Mouse (Mus musculus) heart, postnatal 0 days (tissue): ENCODE data around the gene Vdr. TPM values are rescaled to one million over a fixed set of nuclear protein-coding genes. Genes with fewer than 3 reads are reported as not detected.
A peak's percentile ranks its signal among the peaks of the same experiment; 100 is the strongest.

Source experiments
- ATAC-seq: fragments of 200-750 bp; cut with Nextera tagmentation; 2 replicates; pipeline ENCODE4 v1.8.0; 2017; ENCODE audit warnings: low read depth, moderate number of reproducible peaks, moderate library complexity; ENCODE audit not compliant: insufficient read depth
- DNase-seq: peaks from one replicate; pipeline ENCODE4 v3.0.0-alpha.2; 2016; ENCODE audit warnings: low spot score
- H3K27ac ChIP-seq: fragments of 300-500 bp; sonication (generic); 2 replicates; pipeline ENCODE4 v1.5.1; 2014; ENCODE audit warnings: low read depth, mild to moderate bottlenecking
- H3K27me3 ChIP-seq: fragments of 300-500 bp; sonication (generic); 2 replicates; pipeline ENCODE4 v1.6.1; 2014; ENCODE audit warnings: low read length, mixed read lengths; ENCODE audit not compliant: control insufficient read depth, insufficient read depth
- H3K36me3 ChIP-seq: fragments of 300-500 bp; sonication (generic); replicated peaks from 2 replicates; pipeline ENCODE4 v1.6.1; 2014; ENCODE audit warnings: low read length, mixed read lengths; ENCODE audit not compliant: control insufficient read depth, insufficient read depth
- H3K4me1 ChIP-seq: fragments of 300-500 bp; sonication (generic); 2 replicates; pipeline ENCODE4 v1.6.1; 2014; ENCODE audit warnings: antibody characterized with exemption; ENCODE audit not compliant: control insufficient read depth, insufficient read depth
- H3K4me2 ChIP-seq: fragments of 300-500 bp; sonication (generic); 2 replicates; pipeline ENCODE4 v1.6.1; 2014; ENCODE audit warnings: low read depth, mild to moderate bottlenecking, low read length, moderate library complexity
- H3K4me3 ChIP-seq: fragments of 300-500 bp; sonication (generic); 2 replicates; pipeline ENCODE4 v1.5.1; 2014; ENCODE audit warnings: low read depth, low read length
- H3K9ac ChIP-seq: fragments of 300-500 bp; sonication (generic); replicated peaks from 2 replicates; pipeline ENCODE4 v1.6.1; 2014; ENCODE audit warnings: low read depth, low read length, mixed read lengths
- H3K9me3 ChIP-seq: fragments of 300-500 bp; sonication (generic); replicated peaks from 2 replicates; pipeline ENCODE4 v1.6.1; 2016; ENCODE audit warnings: low read length; ENCODE audit not compliant: control insufficient read depth
- CTCF ChIP-seq: IDR thresholded peaks from 2 replicates; pipeline ENCODE4 v1.5.1; 2016; ENCODE audit warnings: antibody characterized with exemption, control low read depth, low read depth
- EP300 ChIP-seq: IDR thresholded peaks from 2 replicates; pipeline ENCODE4 v1.6.1; 2016; ENCODE audit warnings: antibody characterized with exemption, low read depth
- WGBS: fragments of 180-500 bp; shearing (Covaris S2); extraction: QIAGEN DNeasy Blood & Tissue Kit; methylation state at CpG from one replicate; pipeline ENCODE4 v1.1.7; 2014; 5-methylcytosine and 5-hydroxymethylcytosine counted together
- polyA plus RNA-seq: library from polyadenylated mRNA; unstranded; fragments of >200 nt; fragmentation: Nextera tagmentation; extraction: Ambion mirVana; gene quantifications from 2 replicates; pipeline ENCODE4 v1.2.1, GENCODE M21; 2015
- total RNA-seq: library from RNA; depleted of rRNA; stranded (reverse); fragments of >200 nt; gene quantifications from 2 replicates; pipeline ENCODE4 v1.2.3, GENCODE M21; 2014; ENCODE audit warnings: low replicate concordance

The Vdr gene
- total and polyA plus RNA-seq, 2 experiments from 2014 or later = 0.15 to 2.6 TPM

GRCm38 (mm10) chr15:97932441-97932840 is 22.0 kb upstream of the Vdr start:
- TF ChIP-seq EP300 = no peak
- no peaks in the 10 kb centered on the region for H3K9me3 ChIP-seq
- no peak overlapping the region for H3K9ac ChIP-seq
- no peaks in the 10 kb centered on the region for H3K36me3 ChIP-seq
- ATAC-seq = no peak
- no peak overlapping the region for H3K4me2 ChIP-seq
- no peak overlapping the region for H3K4me3 ChIP-seq
- no peaks in the 10 kb centered on the region for H3K27me3 ChIP-seq
- 82% methylated on average over 12 of the region's 12 CpGs for WGBS
- H3K4me1 ChIP-seq = peaks cover 5% of the 10 kb centered on the region
- no peak overlapping the region for H3K27ac ChIP-seq
- DNase-seq = no peak

DNA sequence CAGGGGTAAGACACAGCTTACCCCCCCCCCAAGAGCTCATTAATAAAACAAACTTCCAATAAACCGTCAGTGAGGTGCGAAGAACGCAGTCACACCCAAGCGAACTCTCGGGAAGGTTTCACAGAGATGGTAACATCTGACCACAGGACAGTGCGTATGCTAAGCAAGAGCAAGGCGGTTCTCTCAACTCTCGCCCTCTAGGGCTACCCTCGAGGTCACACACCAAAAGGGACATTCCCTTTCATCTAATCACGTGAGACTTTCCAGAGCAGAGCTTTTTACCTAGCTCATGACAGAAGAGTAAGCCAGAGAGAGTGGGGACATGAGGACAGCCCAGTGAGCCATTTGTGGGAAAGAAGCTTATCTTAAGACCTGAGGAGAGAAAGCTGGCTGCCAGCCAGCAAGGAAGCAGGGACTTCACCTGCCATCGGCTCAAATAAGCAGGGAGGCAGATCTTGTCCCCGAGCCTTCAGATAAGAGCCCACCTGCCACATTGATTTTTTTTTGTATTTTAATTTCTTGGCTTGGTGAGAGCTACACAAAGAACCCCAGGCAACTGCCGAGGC is 18.9 kb upstream of the Vdr start:
- ATAC-seq = 0 out of 2 replicates have a peak, but pooled peaks have one; percentile 30
- 29% methylated on average over 13 of the region's 13 CpGs for WGBS

GRCm38 (mm10) chr15:97927821-97928220 is 17.4 kb upstream of the Vdr start:
- Histone ChIP-seq H3K36me3 (no peaks in the 10 kb centered on the region), H3K27me3 (0 out of 2 replicates have a peak, but pooled peaks cover 4% of the 10 kb centered on the region), H3K4me2 (no peak overlapping the region), H3K27ac (no peak overlapping the region), H3K4me3 (no peak overlapping the region), H3K4me1 (peaks cover 10% of the 10 kb centered on the region), H3K9ac (no peak overlapping the region), H3K9me3 (no peaks in the 10 kb centered on the region)
- DNase-seq (no peak), ATAC-seq (no peak)
- 27% methylated on average over 6 of the region's 6 CpGs for WGBS
- no peak for TF ChIP-seq EP300
- TF ChIP-seq CTCF = no peak

More for the DNA sequence above, 18.9 kb upstream of the Vdr start:
- Histone ChIP-seq H3K4me3 (no peak overlapping the region), H3K4me1 (peaks cover 10% of the 10 kb centered on the region), H3K36me3 (no peaks in the 10 kb centered on the region), H3K27ac (no peak overlapping the region), H3K9me3 (no peaks in the 10 kb centered on the region), H3K9ac (no peak overlapping the region), H3K27me3 (0 out of 2 replicates have a peak, but pooled peaks cover 4% of the 10 kb centered on the region), H3K4me2 (no peak overlapping the region)
- DNase-seq = no peak
- TF ChIP-seq EP300 = no peak
- no peak for TF ChIP-seq CTCF

DNA sequence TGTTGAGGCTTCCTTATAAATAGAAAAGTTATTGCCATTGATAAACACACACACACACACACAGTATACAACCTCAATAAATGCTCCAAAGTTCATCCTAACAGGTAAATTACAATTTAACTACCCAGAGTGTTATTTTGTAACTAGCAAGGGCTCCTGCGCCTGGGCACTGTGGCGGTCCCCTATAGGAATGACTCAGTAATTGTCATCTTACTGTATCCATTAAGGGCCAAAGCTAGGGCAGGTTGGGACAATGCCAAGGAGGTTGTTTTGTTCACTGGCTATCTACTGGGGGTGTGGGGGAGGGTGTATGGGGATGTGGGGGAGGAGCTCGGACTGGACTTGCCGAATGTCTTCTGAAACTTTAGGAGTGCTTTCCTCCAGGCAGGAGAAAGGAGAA is 16.6 kb upstream of the Vdr start:
- Histone ChIP-seq H3K4me3 (no peak overlapping the region), H3K36me3 (no peaks in the 10 kb centered on the region), H3K9ac (no peak overlapping the region), H3K4me1 (peaks cover 10% of the 10 kb centered on the region), H3K27ac (no peak overlapping the region), H3K9me3 (no peaks in the 10 kb centered on the region), H3K27me3 (0 out of 2 replicates have a peak, but pooled peaks cover 4% of the 10 kb centered on the region), H3K4me2 (no peak overlapping the region)
- TF ChIP-seq EP300 = no peak
- no peak for TF ChIP-seq CTCF
- ATAC-seq = no peak
- no peak for DNase-seq
- WGBS = 44% methylated on average over 4 of the region's 4 CpGs

- Histone ChIP-seq H3K36me3 (no peaks in the 10 kb centered on the region), H3K27ac (peak overlapping the region; percentile 34; the same call in 1 of the 2 replicates), H3K9ac (no peak overlapping the region), H3K4me3 (no peak overlapping the region), H3K4me2 (no peak overlapping the region), H3K27me3 (0 out of 2 replicates have a peak, but pooled peaks cover 4% of the 10 kb centered on the region), H3K9me3 (no peaks in the 10 kb centered on the region), H3K4me1 (peaks cover 5% of the 10 kb centered on the region)
- WGBS = 35% methylated on average over 2 of the region's 2 CpGs
- ATAC-seq = peak; percentile 68
- DNase-seq = peak; percentile 56
- no peak for TF ChIP-seq CTCF
- no peak for TF ChIP-seq EP300
Measured at GRCm38 (mm10) chr15:97922421-97922820, 12.0 kb upstream of the Vdr start.

- no peak for TF ChIP-seq EP300
- TF ChIP-seq CTCF = no peak
- Histone ChIP-seq H3K4me1 (no peaks in the 10 kb centered on the region), H3K9ac (no peak overlapping the region), H3K4me2 (no peak overlapping the region), H3K9me3 (no peaks in the 10 kb centered on the region), H3K4me3 (no peak overlapping the region), H3K27ac (no peak overlapping the region), H3K27me3 (0 out of 2 replicates have a peak, but pooled peaks cover 4% of the 10 kb centered on the region), H3K36me3 (no peaks in the 10 kb centered on the region)
- DNase-seq = no peak
- ATAC-seq = no peak
- 81% methylated on average over 9 of the region's 9 CpGs for WGBS
Measured at GRCm38 (mm10) chr15:97921796-97922195, 11.4 kb upstream of the Vdr start.
